Mouse (Mus musculus) stomach, embryonic 14.5 days (tissue): ENCODE measurements around the gene Ttll2. TPM values are rescaled to one million over a fixed set of nuclear protein-coding genes. Genes with fewer than 3 reads are reported as not detected.
"Not testable (repeated sequence)": the region's sequence is repeated elsewhere in the genome, so short reads cannot be mapped to it uniquely, and the experiment has no call there.

ENCODE experiments used
- ATAC-seq: fragments of 200-750 bp; cut with Nextera tagmentation; 2 replicates; pipeline ENCODE4 v1.8.0; 2017; ENCODE audit warnings: low read depth, moderate TSS enrichment; ENCODE audit not compliant: insufficient number of reproducible peaks, insufficient read depth, low FRiP score
- H3K27ac ChIP-seq: fragments of 300-500 bp; sonication (generic); 2 replicates; pipeline ENCODE4 v1.5.1; 2014; ENCODE audit warnings: mild to moderate bottlenecking, low read length, moderate library complexity, mixed read lengths
- H3K27me3 ChIP-seq: fragments of 300-500 bp; sonication (generic); 2 replicates; pipeline ENCODE4 v1.6.1; 2014; ENCODE audit warnings: low read length, control low read depth, mixed read lengths; ENCODE audit not compliant: control insufficient read depth, insufficient read depth
- H3K36me3 ChIP-seq: fragments of 300-500 bp; sonication (generic); 2 replicates; pipeline ENCODE4 v1.6.1; 2014; ENCODE audit warnings: mild to moderate bottlenecking, control low read depth, low read length, moderate library complexity, mixed read lengths; ENCODE audit not compliant: control insufficient read depth, insufficient read depth
- H3K4me1 ChIP-seq: fragments of 300-500 bp; sonication (generic); 2 replicates; pipeline ENCODE4 v1.6.1; 2014; ENCODE audit warnings: low read length, control low read depth, mixed read lengths; ENCODE audit not compliant: control insufficient read depth, insufficient read depth
- H3K4me2 ChIP-seq: fragments of 300-500 bp; sonication (generic); replicated peaks from 2 replicates; pipeline ENCODE4 v1.6.1; 2014; ENCODE audit warnings: low read depth, low read length, control low read depth
- H3K4me3 ChIP-seq: fragments of 300-500 bp; sonication (generic); 2 replicates; pipeline ENCODE4 v1.5.1; 2014; ENCODE audit warnings: low read depth, low read length, control low read depth
- H3K9ac ChIP-seq: fragments of 300-500 bp; sonication (generic); replicated peaks from 2 replicates; pipeline ENCODE4 v1.6.1; 2014; ENCODE audit warnings: low read depth, mild to moderate bottlenecking, control low read depth, low read length, moderate library complexity, mixed read lengths
- H3K9me3 ChIP-seq: fragments of 300-500 bp; sonication (generic); 2 replicates; pipeline ENCODE4 v1.6.1; 2016; ENCODE audit warnings: low read depth, low read length, control low read depth; ENCODE audit not compliant: control insufficient read depth
- WGBS: fragments of 180-500 bp; shearing (Covaris S2); extraction: QIAGEN DNeasy Blood & Tissue Kit; methylation state at CpG from one replicate; pipeline ENCODE4 v1.1.7; 2014; 5-methylcytosine and 5-hydroxymethylcytosine counted together
- polyA plus RNA-seq: library from polyadenylated mRNA; unstranded; fragments of >200 nt; fragmentation: Nextera tagmentation; extraction: Ambion mirVana; gene quantifications from 2 replicates; pipeline ENCODE4 v1.2.1, GENCODE M21; 2014

The Ttll2 gene
- polyA plus RNA-seq, 1 experiment from 2014 or later: not detected

DNA sequence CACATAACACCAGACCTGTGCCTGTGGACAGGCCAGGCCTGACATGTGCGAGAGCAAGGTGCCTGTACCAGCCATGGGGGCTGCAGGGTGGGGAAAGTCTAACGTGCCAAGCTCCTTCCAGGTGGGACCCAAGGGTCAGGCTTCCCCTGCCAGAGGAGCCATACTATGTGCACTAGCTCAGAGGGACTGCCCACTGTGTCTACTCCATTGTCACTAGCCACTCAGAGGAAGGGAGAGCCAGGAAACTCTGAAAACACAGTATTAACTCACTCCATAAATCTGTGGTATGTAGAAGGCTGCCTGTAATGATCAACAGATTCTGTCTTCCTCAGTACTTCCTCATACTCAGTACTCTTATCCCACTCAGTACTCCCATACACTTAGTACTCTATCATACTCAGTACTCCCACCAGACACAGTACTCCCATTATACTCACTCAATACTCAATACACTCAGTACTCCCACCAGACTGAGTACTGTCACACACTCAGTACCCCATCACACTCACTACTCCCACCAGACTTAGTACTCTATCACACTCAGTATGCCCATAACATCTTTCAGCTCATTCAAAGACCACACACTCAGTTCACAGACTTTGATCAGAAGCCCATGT is 36.0 kb upstream of the Ttll2 start:
- not testable (repeated sequence) for H3K4me1 ChIP-seq, H3K27ac ChIP-seq, H3K36me3 ChIP-seq, H3K4me2 ChIP-seq, H3K4me3 ChIP-seq, H3K9me3 ChIP-seq, H3K27me3 ChIP-seq, H3K9ac ChIP-seq
- 0 out of 2 replicates have a peak, but pooled peaks have one; percentile 39 for ATAC-seq
- WGBS: no CpG with 5 or more reads among the region's 2 CpGs

DNA sequence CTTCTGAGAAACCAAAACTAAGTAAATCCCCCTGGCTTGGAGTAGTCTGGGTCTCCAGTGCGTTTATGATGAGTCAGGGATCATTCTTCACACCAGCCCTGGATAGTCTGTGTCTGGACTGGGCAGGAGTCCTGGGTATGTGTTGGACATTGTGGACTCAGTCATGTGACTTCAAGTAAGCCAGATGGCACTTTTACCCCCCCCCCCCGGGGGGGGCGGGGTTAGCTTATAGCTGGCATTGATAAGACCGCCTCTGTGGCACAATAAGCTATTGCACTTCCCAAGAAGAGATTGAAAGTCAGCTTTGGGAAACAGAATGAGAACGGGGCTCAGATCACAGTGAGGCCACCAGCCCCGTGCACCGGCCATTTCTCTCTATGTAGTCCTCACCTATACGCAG is 33.5 kb upstream of the Ttll2 start:
- H3K27me3 ChIP-seq, H3K27ac ChIP-seq, H3K4me3 ChIP-seq, H3K36me3 ChIP-seq, H3K9ac ChIP-seq, ATAC-seq, H3K4me2 ChIP-seq, H3K4me1 ChIP-seq, H3K9me3 ChIP-seq: not testable (repeated sequence)
- 71% methylated on average over 8 of the region's 8 CpGs for WGBS

DNA sequence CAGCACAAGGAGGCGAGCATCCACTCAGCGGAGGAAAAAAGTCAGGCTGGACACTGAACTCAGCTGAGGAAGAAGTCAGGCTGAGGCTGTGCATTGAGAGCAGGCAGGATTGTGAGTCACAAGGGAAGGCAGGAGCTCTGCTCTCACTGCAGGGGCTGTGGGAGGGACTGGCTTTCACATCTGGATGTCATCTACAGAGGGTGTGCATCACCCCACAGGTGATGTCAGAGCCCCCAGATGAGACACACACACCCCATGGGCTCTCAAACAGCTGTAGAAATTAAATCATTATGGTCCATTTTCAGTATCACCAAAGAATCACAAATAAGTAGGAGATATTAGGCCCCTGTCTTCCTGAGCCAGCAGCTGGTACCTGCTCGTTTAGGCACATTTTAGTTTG is 32.9 kb upstream of the Ttll2 start, which contains the start of gene Unc93a2:
TSS of gene Unc93a2 (minus strand) at position 101 of the 400 bp plus-strand sequence.
- H3K4me3 ChIP-seq, H3K36me3 ChIP-seq, ATAC-seq, H3K4me2 ChIP-seq, H3K9ac ChIP-seq, H3K9me3 ChIP-seq, H3K27me3 ChIP-seq, H3K4me1 ChIP-seq, H3K27ac ChIP-seq: not testable (repeated sequence)
- WGBS: 79% methylated on average over 3 of the region's 3 CpGs

DNA sequence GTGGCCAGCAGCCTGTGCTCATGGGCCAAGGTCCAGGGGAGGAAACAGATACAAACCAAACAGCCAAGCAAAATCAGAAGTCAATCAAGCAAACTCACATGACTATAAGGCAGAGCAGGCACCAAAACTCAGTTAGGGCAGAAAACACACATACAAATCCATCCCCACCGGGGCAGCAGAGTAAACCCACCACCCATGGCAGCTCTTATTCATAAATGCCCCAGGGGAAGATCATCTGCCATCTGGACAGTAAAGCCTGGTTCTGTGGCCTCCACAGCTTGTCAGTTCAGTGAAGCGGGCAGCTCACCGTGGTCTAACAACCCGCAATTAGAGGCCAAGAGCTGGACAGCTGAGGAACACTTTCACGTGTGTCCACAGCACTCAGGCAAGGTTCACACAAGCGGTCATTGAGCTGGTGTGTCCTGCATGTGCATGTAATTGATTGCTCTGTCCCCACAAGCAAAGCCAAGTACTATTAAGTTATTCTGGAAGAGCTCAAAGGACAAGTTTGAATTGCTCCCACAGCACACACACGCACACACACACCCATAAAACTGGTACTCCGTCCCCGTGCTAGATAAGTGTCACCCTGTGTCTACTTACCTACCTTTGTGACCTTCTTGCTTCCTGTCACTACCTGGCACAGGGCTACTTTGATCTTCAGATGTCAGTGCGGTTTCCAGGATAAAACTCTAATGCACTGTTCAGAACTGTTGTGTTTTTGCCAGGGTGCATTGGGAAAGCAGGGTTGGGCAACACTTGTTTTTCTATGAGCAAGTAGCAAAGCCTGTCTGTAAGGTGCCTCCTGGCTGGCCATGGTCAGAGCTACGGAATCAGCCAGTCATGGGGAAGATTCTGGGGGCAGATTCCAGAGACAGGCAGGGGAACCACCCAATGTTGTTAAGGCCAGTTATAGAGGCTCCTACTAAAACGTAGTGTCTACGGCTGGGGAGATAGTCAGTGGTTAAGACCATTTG is 31.0 kb upstream of the Ttll2 start:
- H3K27ac ChIP-seq, H3K4me1 ChIP-seq, H3K36me3 ChIP-seq, H3K4me3 ChIP-seq, H3K9ac ChIP-seq, H3K27me3 ChIP-seq, ATAC-seq, H3K4me2 ChIP-seq, H3K9me3 ChIP-seq: not testable (repeated sequence)
- WGBS: 78% methylated on average over 10 of the region's 13 CpGs

DNA sequence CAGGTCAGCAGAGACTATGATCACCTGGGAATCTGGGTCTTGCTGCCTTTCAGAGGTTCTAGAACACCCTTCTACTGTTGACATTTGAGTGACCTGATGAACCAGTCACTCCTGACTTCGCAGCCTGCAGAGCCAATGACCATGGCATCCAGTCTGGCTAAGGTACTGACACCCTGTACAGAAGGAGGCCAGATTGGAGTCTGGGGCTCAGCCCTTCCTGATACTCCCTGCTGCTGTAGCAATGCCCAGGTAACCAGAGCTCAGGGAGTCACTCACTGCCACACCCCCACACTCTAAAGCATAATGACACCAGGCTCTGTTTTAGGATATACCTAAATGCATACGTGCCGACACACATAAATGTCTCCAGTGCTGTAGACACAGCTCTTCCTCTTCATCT is 30.2 kb upstream of the Ttll2 start:
- not testable (repeated sequence) for ATAC-seq, H3K9me3 ChIP-seq, H3K4me1 ChIP-seq, H3K4me3 ChIP-seq, H3K27ac ChIP-seq, H3K9ac ChIP-seq, H3K4me2 ChIP-seq, H3K27me3 ChIP-seq, H3K36me3 ChIP-seq
- WGBS: 95% methylated on average over 1 of the region's 3 CpGs

DNA sequence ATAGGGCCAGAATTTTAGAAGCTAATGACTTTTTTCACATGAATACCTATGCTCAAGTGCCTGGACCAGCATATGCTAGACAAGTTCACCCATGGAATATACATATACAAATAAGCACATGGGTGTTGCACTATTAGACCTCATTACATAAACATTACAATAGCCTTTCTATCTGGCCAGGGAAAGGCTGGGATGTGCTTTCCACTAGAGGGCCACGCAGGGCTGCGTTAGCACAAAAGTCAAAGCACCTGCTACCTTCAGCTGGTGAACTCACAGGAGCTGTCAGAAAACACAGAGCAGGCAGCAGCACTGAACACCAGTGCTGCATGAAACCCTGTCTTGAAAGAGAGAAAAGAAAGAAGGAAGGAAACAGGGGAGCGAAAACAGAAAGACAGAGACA is 25.4 kb upstream of the Ttll2 start:
- 5% methylated on average over 2 of the region's 3 CpGs for WGBS
- H3K36me3 ChIP-seq, H3K9me3 ChIP-seq, H3K9ac ChIP-seq, H3K27me3 ChIP-seq, H3K4me2 ChIP-seq, H3K4me3 ChIP-seq, ATAC-seq, H3K4me1 ChIP-seq, H3K27ac ChIP-seq: not testable (repeated sequence)

DNA sequence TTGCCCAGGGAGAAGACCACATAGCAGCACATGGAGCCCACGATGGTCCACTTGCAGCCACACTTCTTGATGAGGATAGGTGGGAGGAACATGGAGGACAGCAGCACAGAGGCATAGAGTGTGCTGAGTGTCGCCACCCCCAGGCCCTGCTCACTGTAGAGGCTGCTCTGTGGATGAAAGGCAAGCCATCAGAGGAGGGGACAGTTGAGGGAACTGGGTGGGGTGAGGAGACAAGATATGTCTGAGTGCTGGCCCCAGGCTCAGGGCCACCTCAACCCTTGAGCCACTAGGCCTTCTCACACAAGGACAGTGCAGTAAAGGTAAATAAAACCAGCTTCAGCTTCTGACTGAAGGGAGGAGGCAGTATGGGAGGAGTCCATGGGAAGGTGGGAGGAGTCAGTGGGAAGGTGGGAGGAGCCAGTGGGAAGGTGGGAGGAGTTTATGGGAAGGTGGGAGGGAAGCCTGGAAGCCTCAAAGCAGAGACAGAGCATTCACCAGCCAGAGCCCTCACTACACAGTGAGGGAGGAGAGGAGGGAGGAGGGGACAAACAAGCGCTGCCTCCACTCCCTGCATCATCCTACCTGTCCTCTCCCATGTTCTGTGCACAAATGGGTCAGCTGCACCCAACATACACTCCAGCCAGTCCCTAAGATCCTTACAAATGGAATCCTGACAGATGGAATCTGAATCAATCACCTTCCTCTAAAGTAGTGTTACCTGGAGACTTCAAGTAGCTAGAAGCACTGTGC is 24.6 kb upstream of the Ttll2 start:
- H3K27me3 ChIP-seq, H3K4me3 ChIP-seq, H3K9ac ChIP-seq, H3K27ac ChIP-seq, H3K4me2 ChIP-seq, H3K36me3 ChIP-seq, H3K9me3 ChIP-seq, H3K4me1 ChIP-seq: not testable (repeated sequence)
- peak; percentile 57; the same call in 1 of the 2 replicates for ATAC-seq
- 89% methylated on average over 1 of the region's 3 CpGs for WGBS

DNA sequence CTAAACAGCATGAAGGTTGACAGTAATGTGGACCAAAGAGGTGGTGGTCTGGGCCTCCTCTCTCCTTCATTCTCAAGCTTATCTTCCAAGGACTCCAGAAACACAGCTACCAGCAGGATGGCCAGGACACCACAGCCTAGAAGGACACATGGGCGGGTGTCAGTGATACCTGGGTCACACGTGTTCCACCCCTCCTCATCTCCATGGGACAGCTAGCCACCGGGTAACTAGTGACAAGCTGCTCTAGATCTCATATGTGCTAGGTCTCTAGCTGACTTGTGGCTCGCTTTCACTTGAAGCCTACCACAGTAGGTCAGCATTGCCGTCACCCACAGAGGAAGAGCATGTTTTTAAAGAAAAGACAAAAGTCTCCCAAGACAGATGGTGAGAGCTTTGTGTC is 19.4 kb upstream of the Ttll2 start, which contains the start of gene Gm49630:
TSS of gene Gm49630 (minus strand) at position 101 of the 400 bp plus-strand sequence.
- ATAC-seq, H3K36me3 ChIP-seq, H3K27me3 ChIP-seq, H3K9me3 ChIP-seq, H3K4me2 ChIP-seq, H3K27ac ChIP-seq, H3K9ac ChIP-seq, H3K4me1 ChIP-seq, H3K4me3 ChIP-seq: not testable (repeated sequence)
- WGBS: no CpG with 5 or more reads among the region's 5 CpGs
